Mouse (Mus musculus) granulocyte monocyte progenitor cell, adult 5-6 weeks (primary cell): Measurements from ENCODE around the gene Anapc11. TPM values are rescaled to one million over a fixed set of nuclear protein-coding genes. Genes with fewer than 3 reads are reported as not detected.

Source experiments
- ATAC-seq: replicated peaks from 2 replicates; pipeline ENCODE4 v1.8.0; 2016; ENCODE audit warnings: mild to moderate bottlenecking, moderate TSS enrichment, inconsistent platforms; ENCODE audit not compliant: poor library complexity, severe bottlenecking
- total RNA-seq, 2 experiments: library from RNA; stranded (forward) in 1 of 2; stranded (reverse) in 1 of 2; fragments of 200-712, 200-1000 nt in 1 of 2; fragments of >200 nt in 1 of 2; fragmentation: Nextera tagmentation in 1 of 2; gene quantifications; 2 replicates each; pipeline ENCODE4 v1.2.3; 2014 to 2017

Gene Anapc11
- total RNA-seq, 2 experiments from 2014 or later = 26.9 to 80.9 TPM

- ATAC-seq = 0 out of 2 replicates have a peak, but pooled peaks have one; percentile 4
Observed at GRCm38 (mm10) chr11:120642939-120643600, 44.8 kb downstream of the Anapc11 start.

- peak; percentile 87 for ATAC-seq
Observed at GRCm38 (mm10) chr11:120643601-120643987, 45.4 kb downstream of the Anapc11 start, which contains the start of gene Pycr1. Gene Pycr1, minus strand, starts transcription at chr11:120643769.

GRCm38 (mm10) chr11:120647047-120647830, 49.0 kb downstream of the Anapc11 start:
- no peak for ATAC-seq

- ATAC-seq = peak; percentile 44
Observed at GRCm38 (mm10) chr11:120648001-120648476, 49.8 kb downstream of the Anapc11 start, which contains the start of gene Myadml2. Gene Myadml2, minus strand, starts transcription at chr11:120648158.

- ATAC-seq = no peak
Observed at GRCm38 (mm10) chr11:120651872-120652271, 53.7 kb downstream of the Anapc11 start.

GRCm38 (mm10) chr11:120654741-120655140, 56.5 kb downstream of the Anapc11 start:
- no peak for ATAC-seq

GRCm38 (mm10) chr11:120657301-120657700, 59.1 kb downstream of the Anapc11 start:
- no peak for ATAC-seq

Other genes starting within 250 kb of the Anapc11 start
Only the 30 nearest of the 35 such genes appear.
- 49.2 and 54.6 TPM in 2 replicates for gene Nploc4, start 160.7 kb upstream of the Anapc11 start, total RNA-seq (2014; fragmentation: Nextera tagmentation)
- gene Nploc4, start 160.7 kb upstream of the Anapc11 start, total RNA-seq (2017) = 34.1 and 36.6 TPM in 2 replicates
- not detected in 2 replicates for gene Tspan10, start 155.8 kb upstream of the Anapc11 start, total RNA-seq (2014; fragmentation: Nextera tagmentation)
- not detected in 2 replicates for gene Tspan10, start 155.8 kb upstream of the Anapc11 start, total RNA-seq (2017)
- not detected in 2 replicates for gene Pde6g, start 144.9 kb upstream of the Anapc11 start, total RNA-seq (2014; fragmentation: Nextera tagmentation)
- not detected in 2 replicates for gene Pde6g, start 144.9 kb upstream of the Anapc11 start, total RNA-seq (2017)
- gene Oxld1, start 140.4 kb upstream of the Anapc11 start, total RNA-seq (2014; fragmentation: Nextera tagmentation) = 7.9 and 8.6 TPM in 2 replicates
- 12.8 and 19.5 TPM in 2 replicates for gene Oxld1, start 140.4 kb upstream of the Anapc11 start, total RNA-seq (2017)
- gene Ccdc137, start 140.3 kb upstream of the Anapc11 start, total RNA-seq (2014; fragmentation: Nextera tagmentation) = 35.6 and 43.0 TPM in 2 replicates
- 39.4 and 57.7 TPM in 2 replicates for gene Ccdc137, start 140.3 kb upstream of the Anapc11 start, total RNA-seq (2017)
- 11.7 and 15.1 TPM in 2 replicates for gene Arl16, start 130.8 kb upstream of the Anapc11 start, total RNA-seq (2014; fragmentation: Nextera tagmentation)
- 19.2 and 22.4 TPM in 2 replicates for gene Arl16, start 130.8 kb upstream of the Anapc11 start, total RNA-seq (2017)
- gene Mrpl12, start 113.8 kb upstream of the Anapc11 start, total RNA-seq (2014; fragmentation: Nextera tagmentation) = 113 and 121 TPM in 2 replicates
- gene Mrpl12, start 113.8 kb upstream of the Anapc11 start, total RNA-seq (2017) = 131 and 159 TPM in 2 replicates
- 20.6 and 21.3 TPM in 2 replicates for gene Slc25a10, start 106.6 kb upstream of the Anapc11 start, total RNA-seq (2014; fragmentation: Nextera tagmentation)
- 20.5 and 26.2 TPM in 2 replicates for gene Slc25a10, start 106.6 kb upstream of the Anapc11 start, total RNA-seq (2017)
- gene Gcgr, start 67.7 kb upstream of the Anapc11 start, total RNA-seq (2014; fragmentation: Nextera tagmentation) = not detected in 2 replicates
- gene Gcgr, start 67.7 kb upstream of the Anapc11 start, total RNA-seq (2017) = not detected in 2 replicates
- gene Mcrip1, start 48.7 kb upstream of the Anapc11 start, total RNA-seq (2014; fragmentation: Nextera tagmentation) = 64.7 and 75.8 TPM in 2 replicates
- 23.1 and 23.4 TPM in 2 replicates for gene Mcrip1, start 48.7 kb upstream of the Anapc11 start, total RNA-seq (2017)
- gene Ppp1r27, start 47.3 kb upstream of the Anapc11 start, total RNA-seq (2014; fragmentation: Nextera tagmentation) = not detected in 2 replicates
- not detected in 2 replicates for gene Ppp1r27, start 47.3 kb upstream of the Anapc11 start, total RNA-seq (2017)
- gene P4hb, start 25.2 kb upstream of the Anapc11 start, total RNA-seq (2014; fragmentation: Nextera tagmentation) = 864 and 921 TPM in 2 replicates
- 1,372 and 1,702 TPM in 2 replicates for gene P4hb, start 25.2 kb upstream of the Anapc11 start, total RNA-seq (2017)
- gene Arhgdia, start 16.8 kb upstream of the Anapc11 start, total RNA-seq (2014; fragmentation: Nextera tagmentation) = 514 and 552 TPM in 2 replicates
- 163 and 168 TPM in 2 replicates for gene Arhgdia, start 16.8 kb upstream of the Anapc11 start, total RNA-seq (2017)
- gene Alyref, start 56 bp upstream of the Anapc11 start, total RNA-seq (2014; fragmentation: Nextera tagmentation) = 161 and 171 TPM in 2 replicates
- gene Alyref, start 56 bp upstream of the Anapc11 start, total RNA-seq (2017) = 315 and 430 TPM in 2 replicates
- not detected in 2 replicates for gene Npb, start 10.1 kb downstream of the Anapc11 start, total RNA-seq (2014; fragmentation: Nextera tagmentation)
- gene Npb, start 10.1 kb downstream of the Anapc11 start, total RNA-seq (2017) = not detected in 2 replicates
- 48.1 and 70.3 TPM in 2 replicates for gene Pcyt2, start 19.5 kb downstream of the Anapc11 start, total RNA-seq (2014; fragmentation: Nextera tagmentation)
- gene Pcyt2, start 19.5 kb downstream of the Anapc11 start, total RNA-seq (2017) = 21.9 and 35.5 TPM in 2 replicates
- gene Sirt7, start 26.8 kb downstream of the Anapc11 start, total RNA-seq (2014; fragmentation: Nextera tagmentation) = 66.1 and 81.1 TPM in 2 replicates
- 57.4 and 75.0 TPM in 2 replicates for gene Sirt7, start 26.8 kb downstream of the Anapc11 start, total RNA-seq (2017)
- gene Mafg, start 35.2 kb downstream of the Anapc11 start, total RNA-seq (2014; fragmentation: Nextera tagmentation) = 28.7 and 37.0 TPM in 2 replicates
- 30.2 and 36.6 TPM in 2 replicates for gene Mafg, start 35.2 kb downstream of the Anapc11 start, total RNA-seq (2017)
- 14.6 and 15.9 TPM in 2 replicates for gene Pycr1, start 45.3 kb downstream of the Anapc11 start, total RNA-seq (2014; fragmentation: Nextera tagmentation)
- 4.6 and 8.9 TPM in 2 replicates for gene Pycr1, start 45.3 kb downstream of the Anapc11 start, total RNA-seq (2017)
- gene Myadml2, start 49.7 kb downstream of the Anapc11 start, total RNA-seq (2014; fragmentation: Nextera tagmentation) = not detected in 2 replicates
- 0.69 and 1.9 TPM in 2 replicates for gene Myadml2, start 49.7 kb downstream of the Anapc11 start, total RNA-seq (2017)
- gene Notum, start 62.8 kb downstream of the Anapc11 start, total RNA-seq (2014; fragmentation: Nextera tagmentation) = not detected in 2 replicates
- not detected in 2 replicates for gene Notum, start 62.8 kb downstream of the Anapc11 start, total RNA-seq (2017)
- gene Aspscr1, start 74.6 kb downstream of the Anapc11 start, total RNA-seq (2014; fragmentation: Nextera tagmentation) = 44.6 and 84.7 TPM in 2 replicates
- gene Aspscr1, start 74.6 kb downstream of the Anapc11 start, total RNA-seq (2017) = 29.0 and 33.5 TPM in 2 replicates
- 99.2 and 129 TPM in 2 replicates for gene Cenpx, start 115.3 kb downstream of the Anapc11 start, total RNA-seq (2014; fragmentation: Nextera tagmentation)
- 110 and 151 TPM in 2 replicates for gene Cenpx, start 115.3 kb downstream of the Anapc11 start, total RNA-seq (2017)
- 16.7 and 35.0 TPM in 2 replicates for gene Lrrc45, start 115.5 kb downstream of the Anapc11 start, total RNA-seq (2014; fragmentation: Nextera tagmentation)
- gene Lrrc45, start 115.5 kb downstream of the Anapc11 start, total RNA-seq (2017) = 30.6 and 46.2 TPM in 2 replicates
- 2.1 and 5.1 TPM in 2 replicates for gene Rac3, start 123.0 kb downstream of the Anapc11 start, total RNA-seq (2014; fragmentation: Nextera tagmentation)
- gene Rac3, start 123.0 kb downstream of the Anapc11 start, total RNA-seq (2017) = 1.1 TPM in 2 replicates
- gene Dcxr, start 128.9 kb downstream of the Anapc11 start, total RNA-seq (2014; fragmentation: Nextera tagmentation) = 15.9 and 24.1 TPM in 2 replicates
- 14.5 and 18.6 TPM in 2 replicates for gene Dcxr, start 128.9 kb downstream of the Anapc11 start, total RNA-seq (2017)
- not detected in 2 replicates for gene Cbr2, start 133.7 kb downstream of the Anapc11 start, total RNA-seq (2014; fragmentation: Nextera tagmentation)
- not detected in 2 replicates for gene Cbr2, start 133.7 kb downstream of the Anapc11 start, total RNA-seq (2017)
- 12.8 and 179 TPM in 2 replicates for gene Hmga1b, start 164.4 kb downstream of the Anapc11 start, total RNA-seq (2014; fragmentation: Nextera tagmentation)
- 16.3 and 157 TPM in 2 replicates for gene Hmga1b, start 164.4 kb downstream of the Anapc11 start, total RNA-seq (2017)
- 23.8 TPM in 2 replicates for gene Rfng, start 185.8 kb downstream of the Anapc11 start, total RNA-seq (2014; fragmentation: Nextera tagmentation)
- 3.1 and 4.7 TPM in 2 replicates for gene Rfng, start 185.8 kb downstream of the Anapc11 start, total RNA-seq (2017)
- 82.5 and 83.6 TPM in 2 replicates for gene Gps1, start 185.9 kb downstream of the Anapc11 start, total RNA-seq (2014; fragmentation: Nextera tagmentation)
- gene Gps1, start 185.9 kb downstream of the Anapc11 start, total RNA-seq (2017) = 91.8 and 116 TPM in 2 replicates